Mouse (Mus musculus) erythroblast, embryonic 14.5 days (primary cell): ENCODE measurements around the gene Arhgap22. TPM values are rescaled to one million over a fixed set of nuclear protein-coding genes. Genes with fewer than 3 reads are reported as not detected.

Source experiments
- H3K27me3 ChIP-seq: 2 replicates; pipeline ENCODE4 v1.6.1; 2012; ENCODE audit warnings: inconsistent platforms; ENCODE audit not compliant: control insufficient read depth
- H3K36me3 ChIP-seq: 2 replicates; pipeline ENCODE4 v1.6.1; 2012; ENCODE audit warnings: mild to moderate bottlenecking, inconsistent platforms; ENCODE audit not compliant: control insufficient read depth
- H3K4me1 ChIP-seq: 2 replicates; pipeline ENCODE4 v1.6.1; 2012; ENCODE audit warnings: inconsistent platforms; ENCODE audit not compliant: control insufficient read depth
- H3K4me3 ChIP-seq: replicated peaks from 2 replicates; pipeline ENCODE3; 2012; ENCODE audit warnings: moderate library complexity, mild to moderate bottlenecking, inconsistent platforms
- H3K9me3 ChIP-seq: 2 replicates; pipeline ENCODE4 v1.6.1; 2012; ENCODE audit warnings: low read length, inconsistent platforms, mixed read lengths; ENCODE audit not compliant: control insufficient read depth
- GATA1 ChIP-seq: IDR thresholded peaks from 2 replicates; pipeline ENCODE4 v1.6.1; 2012; ENCODE audit warnings: low read length, inconsistent platforms, mixed read lengths
- TAL1 ChIP-seq: IDR thresholded peaks from 3 replicates; pipeline ENCODE4 v1.6.1; 2012; ENCODE audit warnings: low read length, inconsistent platforms, mixed read lengths
- polyA plus RNA-seq: library from polyadenylated mRNA; stranded (reverse); fragments of >175 nt; gene quantifications from 2 replicates; pipeline ENCODE4 v1.2.3, GENCODE M21; 2012

Arhgap22 gene
- polyA plus RNA-seq, 1 experiment: 0.02 TPM

- no peak overlapping the region for H3K4me3 ChIP-seq
- peaks cover 22% of the 10 kb centered on the region for H3K27me3 ChIP-seq
- no peaks in the 10 kb centered on the region for H3K9me3 ChIP-seq
- no peaks in the 10 kb centered on the region for H3K4me1 ChIP-seq
- H3K36me3 ChIP-seq: no peaks in the 10 kb centered on the region
- TF ChIP-seq GATA1 (no peak), TAL1 (no peak)
These were observed 100.3 kb downstream of the Arhgap22 start for GRCm38 (mm10) chr14:33314160-33314559.

- H3K9me3 ChIP-seq: no peaks in the 10 kb centered on the region
- TF ChIP-seq TAL1 (no peak), GATA1 (no peak)
- H3K36me3 ChIP-seq: no peaks in the 10 kb centered on the region
- peaks cover 7% of the 10 kb centered on the region for H3K4me1 ChIP-seq
- H3K27me3 ChIP-seq: peaks cover 32% of the 10 kb centered on the region
- H3K4me3 ChIP-seq: no peak overlapping the region
These were observed 101.3 kb downstream of the Arhgap22 start for GRCm38 (mm10) chr14:33315111-33315510.

DNA sequence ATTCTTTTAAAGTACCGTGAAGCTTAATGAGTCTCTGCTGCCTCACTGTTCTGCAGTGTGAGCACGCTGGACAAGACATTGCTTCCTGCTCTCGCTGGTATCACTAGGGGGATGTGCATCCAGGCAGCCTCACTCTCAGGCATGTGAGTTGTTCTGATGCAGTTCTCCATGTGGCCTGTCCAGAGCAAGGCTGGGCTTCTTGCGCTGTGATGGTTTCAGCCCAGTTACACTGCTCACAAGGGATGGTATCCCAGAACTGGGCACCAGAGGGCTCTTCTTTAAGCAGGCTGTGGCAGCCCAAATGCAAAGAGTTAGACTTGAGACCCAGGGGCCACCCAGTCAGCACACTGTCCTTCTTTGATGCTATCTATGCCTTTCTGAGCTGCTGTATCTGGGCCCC, 101.9 kb downstream of the Arhgap22 start:
- TF ChIP-seq TAL1 (no peak), GATA1 (no peak)
- Histone ChIP-seq H3K4me1 (peaks cover 7% of the 10 kb centered on the region), H3K27me3 (peaks cover 38% of the 10 kb centered on the region), H3K36me3 (no peaks in the 10 kb centered on the region), H3K9me3 (no peaks in the 10 kb centered on the region), H3K4me3 (no peak overlapping the region)

- peaks cover 51% of the 10 kb centered on the region for H3K27me3 ChIP-seq
These were observed 104.1 kb downstream of the Arhgap22 start for GRCm38 (mm10) chr14:33317946-33318345.

DNA sequence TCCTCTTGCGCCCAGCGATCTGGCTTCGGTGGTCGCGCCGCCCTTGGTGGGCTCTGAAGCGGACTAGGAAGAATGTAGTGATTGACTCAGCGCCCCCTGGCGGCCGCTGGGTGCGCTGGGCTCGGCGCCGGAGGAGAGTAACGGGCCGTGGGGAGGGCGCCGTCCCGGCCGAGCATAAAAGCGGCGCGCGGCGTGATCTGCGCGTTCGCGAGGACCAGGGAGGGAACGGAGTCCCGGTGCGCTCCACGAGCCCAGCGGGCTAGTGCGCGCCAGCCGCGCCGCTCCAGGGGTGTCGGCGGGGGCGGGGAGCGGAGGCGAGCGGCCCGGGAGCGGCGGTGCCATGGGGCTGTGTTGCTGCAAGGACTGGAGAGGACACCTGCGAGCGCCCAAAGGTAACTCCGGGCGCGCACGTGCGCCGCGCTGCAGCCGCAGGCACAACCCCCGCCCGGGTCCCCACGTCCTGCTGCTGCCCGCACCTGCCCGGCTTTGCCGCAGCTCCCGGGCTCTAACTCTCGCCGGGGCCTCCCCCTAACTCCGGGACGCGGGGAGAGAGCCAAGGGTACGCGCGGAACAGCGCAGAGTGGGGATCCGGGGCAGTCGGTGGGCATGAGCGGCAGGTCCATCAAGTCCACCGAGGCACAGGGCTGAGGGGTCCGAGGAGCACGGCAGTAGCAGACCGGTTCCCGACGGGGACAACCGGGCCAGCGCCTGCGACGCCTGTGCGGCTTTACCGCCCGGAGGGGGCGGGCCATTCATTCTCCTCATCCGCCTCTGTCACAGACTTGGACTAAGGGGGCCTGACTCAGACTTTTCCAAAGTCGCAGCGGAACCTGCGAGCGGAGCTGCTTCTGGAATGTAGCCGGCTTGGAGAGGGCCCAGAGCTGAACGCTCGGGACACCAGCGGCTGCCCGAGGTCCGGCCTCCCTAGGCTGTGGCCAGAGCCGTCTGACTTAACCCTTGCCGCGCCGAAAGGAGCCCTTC, 106.0 kb downstream of the Arhgap22 start:
- Histone ChIP-seq H3K27me3 (peaks cover 51% of the 10 kb centered on the region), H3K36me3 (no peaks in the 10 kb centered on the region), H3K9me3 (no peaks in the 10 kb centered on the region), H3K4me3 (peak overlapping the region; percentile 54), H3K4me1 (peaks cover 7% of the 10 kb centered on the region)
- no peak for TF ChIP-seq GATA1

More at GRCm38 (mm10) chr14:33317946-33318345, 104.1 kb downstream of the Arhgap22 start:
- Histone ChIP-seq H3K36me3 (no peaks in the 10 kb centered on the region), H3K4me1 (peaks cover 7% of the 10 kb centered on the region), H3K4me3 (no peak overlapping the region), H3K9me3 (no peaks in the 10 kb centered on the region)
- TF ChIP-seq GATA1 (no peak), TAL1 (no peak)

DNA sequence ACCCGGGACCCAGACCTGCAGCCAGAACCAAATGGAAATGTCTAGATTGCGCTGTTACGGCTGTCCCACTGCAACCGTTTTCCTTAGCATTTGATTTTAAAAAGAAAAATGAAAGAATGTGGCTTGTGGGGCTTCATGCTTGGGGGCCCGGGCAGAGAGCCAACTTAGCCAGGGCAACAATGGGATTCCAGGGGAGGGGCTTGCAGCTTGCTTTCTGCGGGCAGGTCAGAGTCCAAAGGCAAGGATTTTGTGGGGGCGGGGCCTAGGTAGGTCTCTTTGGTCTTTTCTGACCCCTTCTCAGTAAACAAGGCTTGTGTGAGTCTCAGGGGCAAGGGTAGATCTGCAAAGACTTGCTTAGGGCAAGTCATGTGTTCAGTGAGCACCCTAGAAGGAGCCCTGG, 107.0 kb downstream of the Arhgap22 start:
- H3K4me3 ChIP-seq: no peak overlapping the region
- peaks cover 51% of the 10 kb centered on the region for H3K27me3 ChIP-seq
- peaks cover 7% of the 10 kb centered on the region for H3K4me1 ChIP-seq
- TF ChIP-seq TAL1: no peak
- TF ChIP-seq GATA1: no peak
- no peaks in the 10 kb centered on the region for H3K9me3 ChIP-seq
- no peaks in the 10 kb centered on the region for H3K36me3 ChIP-seq

DNA sequence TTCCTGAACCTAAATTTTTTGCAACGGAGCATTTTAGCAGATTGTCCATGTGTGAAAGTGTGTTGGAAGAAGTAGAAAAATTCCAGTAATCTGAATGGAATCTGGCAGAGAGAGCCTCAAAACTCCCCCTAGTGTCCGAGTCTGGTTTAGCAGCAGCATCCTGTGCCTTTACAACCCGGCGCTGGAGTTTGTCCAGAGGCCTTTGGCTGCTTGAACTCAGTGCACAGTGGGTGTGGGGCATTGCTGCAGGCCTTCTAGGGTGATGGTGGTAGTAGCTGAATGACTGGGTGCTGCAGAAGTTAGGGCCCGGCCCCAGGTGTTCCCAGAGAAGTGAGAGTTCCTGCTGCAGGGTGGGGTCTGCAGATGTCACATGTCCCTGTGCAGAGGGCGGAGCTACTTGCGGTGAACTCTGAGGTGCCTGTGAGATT, 108.8 kb downstream of the Arhgap22 start:
- H3K36me3 ChIP-seq: no peaks in the 10 kb centered on the region
- H3K9me3 ChIP-seq: no peaks in the 10 kb centered on the region
- peaks cover 42% of the 10 kb centered on the region for H3K27me3 ChIP-seq
- H3K4me3 ChIP-seq: no peak overlapping the region
- peaks cover 7% of the 10 kb centered on the region for H3K4me1 ChIP-seq
- TF ChIP-seq TAL1 (no peak), GATA1 (no peak)

DNA sequence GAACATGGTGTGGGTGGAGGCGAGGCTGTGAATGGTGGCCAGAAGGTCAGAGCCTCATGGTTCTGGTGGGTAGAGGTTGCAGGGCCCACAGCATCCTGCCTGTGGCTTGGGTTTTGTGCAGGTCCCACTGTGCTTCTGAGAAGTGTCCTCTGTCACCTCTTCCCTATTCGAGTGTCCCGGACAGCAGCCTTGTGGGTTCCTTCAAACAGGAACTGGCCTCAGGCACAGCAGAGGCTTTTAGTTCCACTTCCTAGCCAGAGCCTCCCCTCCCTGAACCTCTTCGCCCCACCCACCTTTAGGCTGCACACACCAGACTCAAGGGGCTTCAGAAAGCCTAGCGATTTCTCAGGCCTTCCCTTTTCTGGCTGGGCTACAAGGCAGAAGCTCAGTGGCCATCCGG, 110.7 kb downstream of the Arhgap22 start:
- Histone ChIP-seq H3K4me1 (peaks cover 5% of the 10 kb centered on the region), H3K4me3 (no peak overlapping the region), H3K27me3 (peaks cover 25% of the 10 kb centered on the region), H3K9me3 (no peaks in the 10 kb centered on the region), H3K36me3 (no peaks in the 10 kb centered on the region)
- TF ChIP-seq TAL1 (no peak), GATA1 (no peak)

DNA sequence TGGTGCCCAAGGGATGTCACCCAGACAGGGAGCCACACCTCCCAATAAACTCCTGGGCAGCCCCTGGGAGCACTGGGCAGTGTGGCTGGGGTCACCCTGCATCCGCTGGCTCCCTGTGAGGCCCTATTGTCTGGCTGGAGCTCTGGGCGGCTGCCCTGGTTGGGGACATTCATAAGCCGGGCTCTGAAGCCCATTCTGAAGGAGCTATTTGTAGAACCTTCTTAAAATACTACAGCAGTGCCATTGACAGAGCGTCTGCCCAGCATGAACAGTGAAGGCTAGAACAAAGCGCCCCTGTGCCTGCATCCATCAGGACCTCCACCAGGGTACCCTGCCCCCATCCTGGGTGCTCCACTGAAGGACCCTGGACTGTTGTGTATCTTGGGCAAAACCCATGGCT, 114.5 kb downstream of the Arhgap22 start:
- TF ChIP-seq GATA1 (no peak), TAL1 (no peak)
- Histone ChIP-seq H3K9me3 (no peaks in the 10 kb centered on the region), H3K4me3 (no peak overlapping the region), H3K36me3 (no peaks in the 10 kb centered on the region), H3K27me3 (no peaks in the 10 kb centered on the region; the same call in 1 of the 2 replicates), H3K4me1 (no peaks in the 10 kb centered on the region)

GRCm38 (mm10) chr14:33329297-33329805, 115.5 kb downstream of the Arhgap22 start:
- no peaks in the 10 kb centered on the region for H3K27me3 ChIP-seq
- TF ChIP-seq TAL1: no peak
- no peak for TF ChIP-seq GATA1
- H3K9me3 ChIP-seq: no peaks in the 10 kb centered on the region
- H3K36me3 ChIP-seq: no peaks in the 10 kb centered on the region
- no peak overlapping the region for H3K4me3 ChIP-seq
- H3K4me1 ChIP-seq: no peaks in the 10 kb centered on the region
